Mouse (Mus musculus): ENCODE data around the gene Selenok.

GRCm38 (mm10) chr14:29950805-29951204 lies 17.3 kb upstream of the Selenok start:
- TF ChIP-seq CTCF (IDR thresholded peaks at IDR 0.05; ENCODE audit: low read depth), result no peak
- TF ChIP-seq EP300 (IDR thresholded peaks at IDR 0.05; ENCODE audit: low read depth), result no peak
